Mouse (Mus musculus): ENCODE data around the gene Cabp4. TPM values are rescaled to one million over a fixed set of nuclear protein-coding genes. Genes with fewer than 3 reads are reported as not detected.

Gene Cabp4
- polyA plus RNA-seq, 1 experiment, result 2.2 TPM

GRCm38 (mm10) chr19:4187303-4187702 lies 43.5 kb upstream of the Cabp4 start:
- Histone ChIP-seq H3K4me1 (ENCODE audit: control insufficient read depth, insufficient read depth, insufficient read length) (peaks cover 55% of the 10 kb centered on the region), H3K27ac (ENCODE audit: insufficient read depth, low read length) (peak overlapping the region; percentile 94), H3K36me3 (ENCODE audit: control insufficient read depth, insufficient read depth, low read length) (peaks cover 45% of the 10 kb centered on the region), H3K27me3 (ENCODE audit: control insufficient read depth, insufficient read depth, low read length) (no peaks in the 10 kb centered on the region), H3K4me3 (ENCODE audit: extremely low read depth, insufficient read depth, insufficient read length) (peak overlapping the region; percentile 43; the same call in 1 of the 2 replicates)
- DNase-seq (ENCODE audit: low read depth in 1 of 2, low spot score in 2 of 2), result no peak
- TF ChIP-seq POLR2A (IDR thresholded peaks at IDR 0.05; ENCODE audit: low read depth, low read length), result no peak
- TF ChIP-seq CTCF (IDR thresholded peaks at IDR 0.05; ENCODE audit: extremely low read depth, insufficient read depth, insufficient read length, insufficient replicate concordance), result no peak
- 12% methylated on average over 3 of the region's 3 CpGs for WGBS

- H3K4me1 ChIP-seq (ENCODE audit: control insufficient read depth, insufficient read depth, insufficient read length), result peaks cover 59% of the 10 kb centered on the region
- peak overlapping the region; percentile 12; the same call in 1 of the 2 replicates for H3K4me3 ChIP-seq (ENCODE audit: extremely low read depth, insufficient read depth, insufficient read length)
- H3K36me3 ChIP-seq (ENCODE audit: control insufficient read depth, insufficient read depth, low read length), result peaks cover 52% of the 10 kb centered on the region
- WGBS, result 9% methylated on average over 15 of the region's 15 CpGs
- no peak for TF ChIP-seq CTCF (IDR thresholded peaks at IDR 0.05; ENCODE audit: extremely low read depth, insufficient read depth, insufficient read length, insufficient replicate concordance)
- no peak; the same call in 1 of the 2 replicates for TF ChIP-seq POLR2A (IDR thresholded peaks at IDR 0.05; ENCODE audit: low read depth, low read length)
- peak in 1 of 2 experiments; percentile 82 for DNase-seq (ENCODE audit: low read depth in 1 of 2, low spot score in 2 of 2)
- peak overlapping the region; percentile 94 for H3K27ac ChIP-seq (ENCODE audit: insufficient read depth, low read length)
- no peaks in the 10 kb centered on the region for H3K27me3 ChIP-seq (ENCODE audit: control insufficient read depth, insufficient read depth, low read length)
Observed at GRCm38 (mm10) chr19:4184976-4185975, 41.4 kb upstream of the Cabp4 start.

GRCm38 (mm10) chr19:4183689-4184088 lies 39.9 kb upstream of the Cabp4 start:
- Histone ChIP-seq H3K27ac (ENCODE audit: insufficient read depth, low read length) (peak overlapping the region; percentile 94; the same call in 1 of the 2 replicates), H3K4me1 (ENCODE audit: control insufficient read depth, insufficient read depth, insufficient read length) (peaks cover 55% of the 10 kb centered on the region), H3K36me3 (ENCODE audit: control insufficient read depth, insufficient read depth, low read length) (peaks cover 47% of the 10 kb centered on the region), H3K27me3 (ENCODE audit: control insufficient read depth, insufficient read depth, low read length) (no peaks in the 10 kb centered on the region), H3K4me3 (ENCODE audit: extremely low read depth, insufficient read depth, insufficient read length) (no peak overlapping the region)
- TF ChIP-seq CTCF (IDR thresholded peaks at IDR 0.05; ENCODE audit: extremely low read depth, insufficient read depth, insufficient read length, insufficient replicate concordance) (no peak), POLR2A (IDR thresholded peaks at IDR 0.05; ENCODE audit: low read depth, low read length) (no peak)
- 82% methylated on average over 2 of the region's 2 CpGs for WGBS
- DNase-seq (ENCODE audit: low read depth in 1 of 2, low spot score in 2 of 2), result no peak

GRCm38 (mm10) chr19:4181892-4182291 lies 38.1 kb upstream of the Cabp4 start:
- peak overlapping the region; percentile 50 for H3K27ac ChIP-seq (ENCODE audit: insufficient read depth, low read length)
- DNase-seq (ENCODE audit: low read depth in 1 of 2, low spot score in 2 of 2), result peak; percentile 79 to 85
- 35% methylated on average over 3 of the region's 3 CpGs for WGBS
- TF ChIP-seq POLR2A (IDR thresholded peaks at IDR 0.05; ENCODE audit: low read depth, low read length) (no peak), CTCF (IDR thresholded peaks at IDR 0.05; ENCODE audit: extremely low read depth, insufficient read depth, insufficient read length, insufficient replicate concordance) (no peak)
- peaks cover 39% of the 10 kb centered on the region for H3K36me3 ChIP-seq (ENCODE audit: control insufficient read depth, insufficient read depth, low read length)
- H3K4me3 ChIP-seq (ENCODE audit: extremely low read depth, insufficient read depth, insufficient read length), result no peak overlapping the region
- no peaks in the 10 kb centered on the region for H3K27me3 ChIP-seq (ENCODE audit: control insufficient read depth, insufficient read depth, low read length)
- peaks cover 40% of the 10 kb centered on the region for H3K4me1 ChIP-seq (ENCODE audit: control insufficient read depth, insufficient read depth, insufficient read length)

GRCm38 (mm10) chr19:4180411-4180810 lies 36.6 kb upstream of the Cabp4 start:
- H3K4me1 ChIP-seq (ENCODE audit: control insufficient read depth, insufficient read depth, insufficient read length), result peaks cover 27% of the 10 kb centered on the region
- H3K4me3 ChIP-seq (ENCODE audit: extremely low read depth, insufficient read depth, insufficient read length), result no peak overlapping the region
- WGBS, result 93% methylated on average over 7 of the region's 7 CpGs
- TF ChIP-seq POLR2A (IDR thresholded peaks at IDR 0.05; ENCODE audit: low read depth, low read length) (no peak), CTCF (IDR thresholded peaks at IDR 0.05; ENCODE audit: extremely low read depth, insufficient read depth, insufficient read length, insufficient replicate concordance) (no peak)
- H3K36me3 ChIP-seq (ENCODE audit: control insufficient read depth, insufficient read depth, low read length), result peaks cover 33% of the 10 kb centered on the region
- DNase-seq (ENCODE audit: low read depth in 1 of 2, low spot score in 2 of 2), result no peak
- H3K27ac ChIP-seq (ENCODE audit: insufficient read depth, low read length), result no peak overlapping the region
- no peaks in the 10 kb centered on the region for H3K27me3 ChIP-seq (ENCODE audit: control insufficient read depth, insufficient read depth, low read length)

GRCm38 (mm10) chr19:4175368-4175947 lies 31.6 kb upstream of the Cabp4 start, which contains the start of gene Carns1:
Gene Carns1 (minus strand): TSS chr19:4175479.
- no peak within 1 kb of the TSS for H3K27ac ChIP-seq (ENCODE audit: insufficient read depth, low read length)
- DNase-seq (ENCODE audit: low read depth in 1 of 2, low spot score in 2 of 2), result no peak
- TF ChIP-seq CTCF (IDR thresholded peaks at IDR 0.05; ENCODE audit: extremely low read depth, insufficient read depth, insufficient read length, insufficient replicate concordance), result no peak
- TF ChIP-seq POLR2A (IDR thresholded peaks at IDR 0.05; ENCODE audit: low read depth, low read length), result no peak
- H3K4me1 ChIP-seq (ENCODE audit: control insufficient read depth, insufficient read depth, insufficient read length), result peaks cover 19% of the 10 kb centered on the region; the same call in 1 of the 2 replicates
- WGBS, result 73% methylated on average over 11 of the region's 11 CpGs
- H3K36me3 ChIP-seq (ENCODE audit: control insufficient read depth, insufficient read depth, low read length), result peaks cover 7% of the 10 kb centered on the region
- no peaks in the 10 kb centered on the region for H3K27me3 ChIP-seq (ENCODE audit: control insufficient read depth, insufficient read depth, low read length)
- H3K4me3 ChIP-seq (ENCODE audit: extremely low read depth, insufficient read depth, insufficient read length), result no peak within 1 kb of the TSS
